Mouse (Mus musculus) hindbrain, embryonic 15.5 days (tissue): ENCODE results near the gene Retreg1. TPM values are rescaled to one million over a fixed set of nuclear protein-coding genes. Genes with fewer than 3 reads are reported as not detected.
A peak's percentile ranks its signal among the peaks of the same experiment; 100 is the strongest.

Source experiments
- ATAC-seq: fragments of 200-750 bp; cut with Nextera tagmentation; 2 replicates; pipeline ENCODE4 v1.8.0; 2017; ENCODE audit warnings: low read depth, moderate number of reproducible peaks, moderate TSS enrichment; ENCODE audit not compliant: low FRiP score
- H3K27ac ChIP-seq: fragments of 300-500 bp; sonication (generic); replicated peaks from 2 replicates; pipeline ENCODE4 v1.5.1; 2015; ENCODE audit warnings: mild to moderate bottlenecking, inconsistent platforms
- H3K27me3 ChIP-seq: fragments of 300-500 bp; sonication (generic); 2 replicates; pipeline ENCODE4 v1.6.1; 2015; ENCODE audit warnings: control low read depth, inconsistent platforms
- H3K36me3 ChIP-seq: fragments of 300-500 bp; sonication (generic); 2 replicates; pipeline ENCODE4 v1.6.1; 2015; ENCODE audit warnings: control low read depth, inconsistent platforms
- H3K4me1 ChIP-seq: fragments of 300-500 bp; sonication (generic); replicated peaks from 2 replicates; pipeline ENCODE4 v1.6.1; 2015; ENCODE audit warnings: control low read depth, inconsistent platforms
- H3K4me2 ChIP-seq: fragments of 300-500 bp; sonication (generic); 2 replicates; pipeline ENCODE4 v1.6.1; 2015; ENCODE audit warnings: moderate library complexity, mild to moderate bottlenecking, inconsistent platforms
- H3K4me3 ChIP-seq: fragments of 300-500 bp; sonication (generic); 2 replicates; pipeline ENCODE4 v1.5.1; 2015; ENCODE audit warnings: mild to moderate bottlenecking, inconsistent platforms
- H3K9ac ChIP-seq: fragments of 300-500 bp; sonication (generic); 2 replicates; pipeline ENCODE4 v1.6.1; 2015; ENCODE audit warnings: inconsistent platforms
- H3K9me3 ChIP-seq: fragments of 300-500 bp; sonication (generic); 2 replicates; pipeline ENCODE4 v1.6.1; 2016; ENCODE audit warnings: control low read depth, inconsistent platforms
- WGBS: fragments of 180-500 bp; shearing (Covaris S2); methylation state at CpG from one replicate; pipeline ENCODE4 v1.1.7; 2015; 5-methylcytosine and 5-hydroxymethylcytosine counted together
- polyA plus RNA-seq: library from polyadenylated mRNA; unstranded; fragments of >200 nt; fragmentation: Nextera tagmentation; extraction: Ambion mirVana; gene quantifications from 2 replicates; pipeline ENCODE4 v1.2.1, GENCODE M21; 2015

The Retreg1 gene
- polyA plus RNA-seq, 1 experiment from 2014 or later: 13.4 TPM

DNA sequence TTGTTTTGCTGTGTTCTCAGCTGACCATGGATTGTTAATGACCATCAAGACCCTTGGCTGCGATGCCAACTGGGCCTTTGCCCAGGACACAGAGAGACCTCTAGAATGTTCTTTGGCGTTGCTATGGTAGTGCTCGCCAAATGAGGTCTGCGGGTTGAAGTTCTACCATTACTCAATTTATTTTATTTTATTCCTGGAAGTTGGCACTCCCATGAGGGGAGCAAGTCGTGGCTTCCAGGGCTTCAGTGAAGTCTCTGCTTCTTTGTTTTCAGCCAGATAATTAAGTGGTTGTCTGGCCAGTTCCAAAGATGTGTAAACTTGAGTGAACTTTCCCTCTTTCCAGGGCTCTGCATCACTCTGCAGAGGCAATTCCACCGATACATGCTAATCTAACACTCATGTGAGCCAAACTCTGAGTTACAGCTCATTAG lies 43.6 kb downstream of the Retreg1 start:
- WGBS: 70% methylated on average over 6 of the region's 6 CpGs
- H3K36me3 ChIP-seq: no peaks in the 10 kb centered on the region
- no peaks in the 10 kb centered on the region for H3K27me3 ChIP-seq
- peak; percentile 86; the same call in 1 of the 2 replicates for ATAC-seq
- H3K4me1 ChIP-seq: no peaks in the 10 kb centered on the region
- H3K4me2 ChIP-seq: no peak overlapping the region
- no peak overlapping the region for H3K27ac ChIP-seq
- H3K9ac ChIP-seq: no peak overlapping the region
- H3K9me3 ChIP-seq: no peaks in the 10 kb centered on the region
- H3K4me3 ChIP-seq: no peak overlapping the region

- Histone ChIP-seq H3K9me3 (no peaks in the 10 kb centered on the region), H3K27me3 (no peaks in the 10 kb centered on the region), H3K4me1 (no peaks in the 10 kb centered on the region), H3K4me2 (no peak overlapping the region), H3K36me3 (no peaks in the 10 kb centered on the region), H3K27ac (no peak overlapping the region), H3K9ac (no peak overlapping the region), H3K4me3 (no peak overlapping the region)
- 96% methylated on average over 5 of the region's 5 CpGs for WGBS
- ATAC-seq: no peak
Measured at GRCm38 (mm10) chr15:25889927-25890326, 46.9 kb downstream of the Retreg1 start.

GRCm38 (mm10) chr15:25891556-25891955 lies 48.6 kb downstream of the Retreg1 start:
- no peak overlapping the region for H3K9ac ChIP-seq
- H3K36me3 ChIP-seq: no peaks in the 10 kb centered on the region
- no peaks in the 10 kb centered on the region for H3K9me3 ChIP-seq
- H3K27me3 ChIP-seq: no peaks in the 10 kb centered on the region
- ATAC-seq: no peak
- no peaks in the 10 kb centered on the region for H3K4me1 ChIP-seq
- no peak overlapping the region for H3K4me2 ChIP-seq
- WGBS: 87% methylated on average over 11 of the region's 11 CpGs
- H3K4me3 ChIP-seq: no peak overlapping the region
- no peak overlapping the region for H3K27ac ChIP-seq

GRCm38 (mm10) chr15:25893327-25893726 lies 50.3 kb downstream of the Retreg1 start:
- Histone ChIP-seq H3K4me1 (no peaks in the 10 kb centered on the region), H3K36me3 (no peaks in the 10 kb centered on the region), H3K27me3 (no peaks in the 10 kb centered on the region), H3K9ac (no peak overlapping the region), H3K4me3 (no peak overlapping the region), H3K27ac (no peak overlapping the region), H3K4me2 (no peak overlapping the region), H3K9me3 (no peaks in the 10 kb centered on the region)
- 18% methylated on average over 2 of the region's 2 CpGs for WGBS
- ATAC-seq: peak; percentile 63

GRCm38 (mm10) chr15:25896783-25897182 lies 53.8 kb downstream of the Retreg1 start:
- H3K9ac ChIP-seq: no peak overlapping the region
- H3K4me2 ChIP-seq: no peak overlapping the region
- 90% methylated on average over 4 of the region's 4 CpGs for whole genome bisulfite sequencing
- H3K36me3 ChIP-seq: no peaks in the 10 kb centered on the region
- H3K4me3 ChIP-seq: no peak overlapping the region
- no peak overlapping the region for H3K27ac ChIP-seq
- H3K9me3 ChIP-seq: no peaks in the 10 kb centered on the region
- H3K27me3 ChIP-seq: no peaks in the 10 kb centered on the region
- no peaks in the 10 kb centered on the region for H3K4me1 ChIP-seq
- ATAC-seq: no peak

DNA sequence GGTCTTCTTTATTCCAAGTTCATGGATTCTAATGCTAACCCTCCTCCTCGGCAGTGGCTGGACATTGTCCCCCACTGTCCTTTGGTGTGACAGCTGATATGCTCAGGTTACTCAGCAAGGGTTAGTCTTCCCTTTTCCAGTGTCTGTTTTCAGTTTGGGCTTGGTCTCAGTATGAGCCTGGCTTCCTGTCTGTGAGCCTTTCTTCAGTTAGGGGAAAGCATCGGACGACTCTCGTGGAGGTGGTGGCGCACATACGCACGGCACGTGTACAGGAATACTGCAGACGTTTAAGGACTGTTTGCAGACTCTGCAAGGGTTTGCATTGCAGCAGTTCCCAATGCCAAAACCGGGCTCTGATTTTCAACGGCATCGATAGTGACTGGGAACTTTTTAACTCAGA lies 54.6 kb downstream of the Retreg1 start:
- ATAC-seq: no peak
- Histone ChIP-seq H3K36me3 (no peaks in the 10 kb centered on the region), H3K4me2 (no peak overlapping the region), H3K27me3 (no peaks in the 10 kb centered on the region), H3K9me3 (no peaks in the 10 kb centered on the region), H3K4me1 (no peaks in the 10 kb centered on the region), H3K4me3 (no peak overlapping the region), H3K9ac (no peak overlapping the region), H3K27ac (no peak overlapping the region)
- WGBS: 78% methylated on average over 12 of the region's 12 CpGs

- no peaks in the 10 kb centered on the region for H3K9me3 ChIP-seq
- WGBS: 27% methylated on average over 5 of the region's 5 CpGs
- ATAC-seq: no peak
Measured at GRCm38 (mm10) chr15:25899021-25899420, 56.0 kb downstream of the Retreg1 start.

GRCm38 (mm10) chr15:25900540-25900939 lies 57.6 kb downstream of the Retreg1 start:
- no peak for ATAC-seq

More at GRCm38 (mm10) chr15:25899021-25899420, 56.0 kb downstream of the Retreg1 start:
- Histone ChIP-seq H3K36me3 (no peaks in the 10 kb centered on the region), H3K4me3 (no peak overlapping the region), H3K27me3 (no peaks in the 10 kb centered on the region), H3K9ac (no peak overlapping the region), H3K27ac (no peak overlapping the region), H3K4me1 (no peaks in the 10 kb centered on the region), H3K4me2 (no peak overlapping the region)

DNA sequence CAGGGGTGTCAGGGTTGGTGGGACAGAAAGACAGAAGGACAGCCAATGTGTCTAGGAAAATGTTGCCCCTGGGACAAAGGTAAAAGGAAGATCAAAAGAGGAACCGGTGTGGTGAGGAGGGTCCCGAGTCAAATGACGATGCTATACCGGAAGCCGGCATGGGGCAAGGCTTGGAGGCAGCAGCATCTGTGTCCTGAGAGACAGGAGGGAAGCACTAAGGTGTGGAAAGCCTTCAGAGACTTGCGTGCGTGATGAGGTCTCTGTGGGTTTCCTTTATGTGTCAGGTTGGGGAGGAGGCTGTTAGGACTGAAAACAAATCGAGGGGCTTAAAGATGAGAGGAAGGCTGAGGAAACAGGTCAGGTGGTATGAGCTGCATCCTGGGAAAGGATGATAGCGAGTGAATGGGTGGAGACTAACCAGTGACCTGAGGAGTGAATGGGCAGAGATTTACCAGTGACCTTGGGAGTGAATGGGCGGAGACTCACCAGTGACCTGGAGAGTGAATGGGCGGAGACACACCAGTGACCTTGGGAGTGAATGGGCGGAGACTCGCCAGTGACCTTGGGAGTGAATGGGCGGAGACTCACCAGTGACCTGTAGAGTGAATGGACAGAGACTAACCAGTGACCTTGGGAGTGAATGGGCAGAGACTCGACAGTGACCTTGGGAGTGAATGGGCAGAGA lies 60.1 kb downstream of the Retreg1 start:
- WGBS: 87% methylated on average over 15 of the region's 15 CpGs

More at GRCm38 (mm10) chr15:25900540-25900939, 57.6 kb downstream of the Retreg1 start:
- Histone ChIP-seq H3K9ac (no peak overlapping the region), H3K36me3 (no peaks in the 10 kb centered on the region), H3K4me3 (no peak overlapping the region), H3K27ac (no peak overlapping the region), H3K9me3 (no peaks in the 10 kb centered on the region), H3K4me2 (no peak overlapping the region), H3K4me1 (no peaks in the 10 kb centered on the region), H3K27me3 (no peaks in the 10 kb centered on the region)
- WGBS: 11% methylated on average over 7 of the region's 7 CpGs

DNA sequence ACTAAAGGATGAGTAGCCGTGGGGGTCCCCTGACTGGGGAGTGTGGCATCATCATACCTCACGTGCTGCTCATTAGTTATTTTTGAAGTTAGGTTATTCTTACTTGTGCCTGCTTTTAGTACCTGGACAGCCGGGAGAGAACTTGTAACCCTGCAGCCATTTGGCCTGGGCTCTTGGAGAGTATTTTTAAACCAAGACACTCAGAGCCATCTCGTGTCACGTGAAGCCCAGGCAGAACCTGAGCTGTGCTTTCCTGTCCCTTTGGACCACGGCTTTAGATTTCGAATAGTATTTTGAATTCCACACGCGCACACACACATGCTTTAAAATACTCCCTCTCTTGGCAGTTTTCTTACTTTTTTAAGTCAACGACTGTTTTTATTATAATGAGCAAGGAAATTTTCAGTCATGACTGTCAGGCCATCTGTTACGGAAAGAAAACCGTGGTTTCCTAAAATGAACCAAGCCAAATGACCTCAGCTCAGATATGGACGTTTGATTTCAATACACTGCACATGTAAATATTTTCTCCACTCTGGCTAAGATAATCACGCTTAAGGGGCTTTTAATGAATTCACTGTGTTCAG lies 61.5 kb downstream of the Retreg1 start:
- no peaks in the 10 kb centered on the region for H3K4me1 ChIP-seq
- H3K9me3 ChIP-seq: no peaks in the 10 kb centered on the region
- no peak overlapping the region for H3K27ac ChIP-seq
- H3K9ac ChIP-seq: no peak overlapping the region
- no peaks in the 10 kb centered on the region for H3K27me3 ChIP-seq
- no peak for ATAC-seq
- 86% methylated on average over 14 of the region's 14 CpGs for WGBS
- H3K4me3 ChIP-seq: no peak overlapping the region
- H3K36me3 ChIP-seq: no peaks in the 10 kb centered on the region
- H3K4me2 ChIP-seq: no peak overlapping the region

More for the DNA sequence above, 60.1 kb downstream of the Retreg1 start:
- H3K4me3 ChIP-seq: no peak overlapping the region
- no peak overlapping the region for H3K27ac ChIP-seq
- H3K9ac ChIP-seq: no peak overlapping the region
- H3K9me3 ChIP-seq: no peaks in the 10 kb centered on the region
- no peak overlapping the region for H3K4me2 ChIP-seq
- H3K4me1 ChIP-seq: no peaks in the 10 kb centered on the region
- H3K36me3 ChIP-seq: no peaks in the 10 kb centered on the region
- ATAC-seq: no peak
- H3K27me3 ChIP-seq: no peaks in the 10 kb centered on the region

DNA sequence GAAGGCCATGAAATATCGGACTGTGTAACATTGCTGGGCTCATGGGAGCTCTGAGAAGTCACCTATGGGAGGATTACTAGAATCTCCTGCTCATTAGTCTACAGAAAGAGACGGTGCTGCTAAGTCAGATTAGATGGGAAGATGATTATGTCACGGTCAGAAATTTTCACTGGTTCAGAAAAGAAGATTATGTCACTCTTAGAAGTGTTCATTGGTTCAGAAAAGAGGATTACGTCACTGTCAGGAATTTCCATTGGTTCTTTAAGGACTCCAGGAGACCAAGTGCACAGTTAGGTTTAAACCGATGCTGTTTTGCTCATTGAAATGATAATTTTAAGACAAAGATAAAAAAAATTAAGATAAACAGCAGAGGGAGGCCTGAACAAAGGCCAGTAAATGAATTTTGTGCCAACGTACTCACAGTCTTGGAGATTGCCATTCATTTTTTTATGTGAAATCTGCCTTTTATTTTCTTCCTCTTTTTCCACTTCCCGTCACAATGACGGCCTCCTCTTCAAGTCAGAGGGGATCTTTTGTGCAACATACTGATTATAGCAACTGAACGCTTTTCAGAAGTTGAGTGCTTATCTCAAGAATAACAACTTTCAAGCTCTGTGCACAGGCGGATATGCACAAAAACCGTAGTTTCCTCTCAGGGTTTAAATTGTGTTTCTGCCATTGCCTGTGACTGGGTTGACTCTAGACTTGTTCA lies 67.0 kb downstream of the Retreg1 start:
- H3K4me1 ChIP-seq: 0 out of 2 replicates have a peak, but pooled peaks cover 2% of the 10 kb centered on the region
- no peaks in the 10 kb centered on the region for H3K9me3 ChIP-seq
- no peak overlapping the region for H3K9ac ChIP-seq
- H3K4me2 ChIP-seq: no peak overlapping the region
- H3K27me3 ChIP-seq: no peaks in the 10 kb centered on the region
- H3K27ac ChIP-seq: no peak overlapping the region; the same call in 1 of the 2 replicates
- no peak overlapping the region for H3K4me3 ChIP-seq
- no peaks in the 10 kb centered on the region for H3K36me3 ChIP-seq
- ATAC-seq: no peak; the same call in 1 of the 2 replicates
- 71% methylated on average over 11 of the region's 11 CpGs for WGBS

DNA sequence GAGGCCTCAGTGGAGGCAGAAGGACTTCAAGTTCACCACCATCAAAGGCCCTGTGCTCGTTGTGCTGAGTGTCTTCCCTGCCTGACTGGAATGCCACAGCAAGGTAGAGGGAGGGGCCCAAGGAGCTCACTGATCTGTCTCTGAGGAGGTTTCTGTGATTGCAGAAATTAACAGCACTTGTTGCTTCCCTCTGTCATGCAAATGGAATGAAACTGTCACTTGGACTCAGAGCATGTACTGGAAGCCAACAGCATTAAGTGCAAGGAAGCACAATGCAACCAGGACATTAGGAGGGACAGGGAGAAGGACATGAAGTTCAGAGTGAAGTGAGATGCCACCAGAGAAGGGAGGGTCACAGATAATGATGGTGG lies 67.5 kb downstream of the Retreg1 start:
- Histone ChIP-seq H3K9me3 (no peaks in the 10 kb centered on the region), H3K4me1 (0 out of 2 replicates have a peak, but pooled peaks cover 7% of the 10 kb centered on the region), H3K4me2 (no peak overlapping the region), H3K36me3 (no peaks in the 10 kb centered on the region), H3K4me3 (no peak overlapping the region), H3K27me3 (no peaks in the 10 kb centered on the region), H3K27ac (no peak overlapping the region; the same call in 1 of the 2 replicates), H3K9ac (no peak overlapping the region)
- no peak for ATAC-seq
- WGBS: 42% methylated on average over 1 of the region's 1 CpGs
